Mouse (Mus musculus): ENCODE measurements around the gene Rps18. TPM values are rescaled to one million over a fixed set of nuclear protein-coding genes. Genes with fewer than 3 reads are reported as not detected.
"Not testable (repeated sequence)": the region's sequence is repeated elsewhere in the genome, so short reads cannot be mapped to it uniquely, and the experiment has no call there.

Rps18 gene
- total and polyA plus RNA-seq, 2 experiments from 2014 or later, result 876 to 1,357 TPM

- H3K9me3 ChIP-seq (ENCODE audit: low read length), result no peaks in the 10 kb centered on the region
- no peak for ATAC-seq
- no peak overlapping the region for H3K4me2 ChIP-seq (ENCODE audit: low read depth)
- peaks cover 39% of the 10 kb centered on the region for H3K36me3 ChIP-seq (ENCODE audit: insufficient read depth)
- H3K27ac ChIP-seq (ENCODE audit: low read depth, low read length), result no peak overlapping the region
- 89% methylated on average over 31 of the region's 31 CpGs for WGBS
- no peak overlapping the region for H3K4me3 ChIP-seq (ENCODE audit: low read depth, low read length)
- peaks cover 7% of the 10 kb centered on the region; the same call in 1 of the 2 replicates for H3K4me1 ChIP-seq (ENCODE audit: insufficient read depth)
- H3K27me3 ChIP-seq (ENCODE audit: insufficient read depth, low read length), result no peaks in the 10 kb centered on the region
- TF ChIP-seq CTCF (IDR thresholded peaks at IDR 0.05; ENCODE audit: low read depth), result no peak
- H3K9ac ChIP-seq, result no peak overlapping the region
- DNase-seq, result no peak
These were observed 44.6 kb downstream of the Rps18 start for GRCm38 (mm10) chr17:33911052-33911812.

DNA sequence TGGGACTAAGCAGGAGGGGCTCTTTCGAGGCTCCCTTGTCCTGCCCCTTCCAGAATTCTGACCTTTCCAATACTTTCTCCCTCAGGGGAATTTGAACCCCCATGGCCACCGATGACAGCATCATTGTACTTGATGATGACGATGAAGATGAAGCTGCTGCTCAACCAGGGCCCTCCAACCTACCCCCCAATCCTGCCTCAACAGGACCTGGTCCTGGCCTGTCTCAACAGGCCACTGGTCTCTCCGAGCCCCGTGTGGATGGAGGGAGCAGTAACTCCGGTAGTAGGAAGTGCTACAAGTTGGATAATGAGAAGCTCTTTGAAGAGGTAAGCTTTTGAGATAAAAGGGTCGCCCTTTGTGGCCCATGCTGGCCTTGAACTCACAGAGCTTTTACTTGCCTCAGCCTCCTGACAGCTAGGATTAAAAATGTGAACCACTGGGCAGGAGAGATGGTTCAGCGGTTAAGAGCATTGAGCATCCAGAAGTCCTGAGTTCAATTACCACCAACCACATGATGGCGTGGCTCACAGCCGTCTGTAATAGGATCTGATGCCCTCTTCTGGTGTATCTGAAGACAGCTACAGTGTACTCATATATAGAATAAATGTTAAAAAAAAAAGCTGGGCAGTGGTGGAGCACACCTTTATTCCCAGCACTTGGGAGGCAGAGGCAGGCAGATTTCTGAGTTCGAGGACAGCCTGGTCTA is 45.3 kb downstream of the Rps18 start:
- Histone ChIP-seq H3K27me3 (ENCODE audit: insufficient read depth, low read length) (no peaks in the 10 kb centered on the region), H3K27ac (ENCODE audit: low read depth, low read length) (no peak overlapping the region), H3K4me1 (ENCODE audit: insufficient read depth) (peaks cover 7% of the 10 kb centered on the region; the same call in 1 of the 2 replicates), H3K4me3 (ENCODE audit: low read depth, low read length) (peak overlapping the region; percentile 80), H3K36me3 (ENCODE audit: insufficient read depth) (peaks cover 39% of the 10 kb centered on the region), H3K9me3 (ENCODE audit: low read length) (no peaks in the 10 kb centered on the region), H3K4me2 (ENCODE audit: low read depth) (peak overlapping the region; percentile 77), H3K9ac (peak overlapping the region; percentile 90; the same call in 1 of the 2 replicates)
- peak; percentile 39 for TF ChIP-seq CTCF (IDR thresholded peaks at IDR 0.05; ENCODE audit: low read depth)
- WGBS, result 51% methylated on average over 11 of the region's 11 CpGs
- ATAC-seq (no peak), DNase-seq (no peak)

- H3K9me3 ChIP-seq (ENCODE audit: low read length), result no peaks in the 10 kb centered on the region
- DNase-seq (peak; percentile 33), ATAC-seq (no peak)
- H3K4me3 ChIP-seq (ENCODE audit: low read depth, low read length), result peak overlapping the region; percentile 80
- under 1% methylated on average over 14 of the region's 14 CpGs for WGBS
- no peak for TF ChIP-seq CTCF (IDR thresholded peaks at IDR 0.05; ENCODE audit: low read depth)
- H3K9ac ChIP-seq, result peak overlapping the region; percentile 90
- H3K4me2 ChIP-seq (ENCODE audit: low read depth), result peak overlapping the region; percentile 77
- H3K36me3 ChIP-seq (ENCODE audit: insufficient read depth), result peaks cover 35% of the 10 kb centered on the region
- peaks cover 7% of the 10 kb centered on the region; the same call in 1 of the 2 replicates for H3K4me1 ChIP-seq (ENCODE audit: insufficient read depth)
- H3K27ac ChIP-seq (ENCODE audit: low read depth, low read length), result peak overlapping the region; percentile 91
- H3K27me3 ChIP-seq (ENCODE audit: insufficient read depth, low read length), result no peaks in the 10 kb centered on the region
These were observed 45.9 kb downstream of the Rps18 start for GRCm38 (mm10) chr17:33909869-33910250.

DNA sequence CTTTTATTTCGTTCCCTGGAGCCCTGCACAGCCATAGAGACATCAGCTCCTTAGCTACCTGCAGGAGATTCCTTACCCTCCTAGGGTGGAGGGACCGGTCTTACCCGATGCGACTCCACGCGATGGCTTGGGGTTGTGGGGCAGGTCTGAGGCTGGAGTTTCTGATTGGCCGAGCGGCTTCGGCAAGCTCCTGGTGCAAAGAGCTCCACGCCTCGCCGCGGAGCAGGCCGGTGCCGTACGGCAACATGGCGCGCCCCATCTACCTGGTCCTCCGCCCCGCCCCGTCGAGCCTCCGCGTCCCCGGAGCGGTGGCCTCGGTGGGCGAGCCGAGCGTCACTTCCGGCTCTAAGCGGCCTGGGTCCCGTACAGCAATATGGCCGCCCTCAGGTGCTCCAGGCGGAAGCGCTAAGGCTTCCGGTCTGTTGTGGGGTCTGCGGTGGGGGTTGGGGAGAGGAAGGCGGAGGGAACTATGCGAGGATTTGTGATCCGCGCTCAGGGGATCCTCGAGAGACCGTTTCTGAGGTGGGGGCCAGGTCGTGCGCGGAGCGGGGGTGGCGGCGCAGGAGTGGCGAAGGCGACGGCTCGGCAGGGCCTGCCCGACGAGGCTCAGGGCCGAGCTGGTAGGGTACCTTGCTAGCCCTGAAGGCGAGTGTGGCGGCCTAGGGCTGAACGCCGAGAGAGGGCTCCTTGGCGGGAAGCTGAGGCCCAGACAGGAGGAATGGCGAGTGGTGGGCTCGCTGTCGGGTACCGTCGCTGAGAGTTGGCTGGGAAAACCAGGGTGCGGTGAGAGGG is 46.5 kb downstream of the Rps18 start, which contains the start of gene Daxx:
Daxx (plus strand) TSS at position 338 of the 792 bp plus-strand sequence.
- Histone ChIP-seq H3K27me3 (ENCODE audit: insufficient read depth, low read length) (no peaks in the 10 kb centered on the region), H3K9me3 (ENCODE audit: low read length) (no peaks in the 10 kb centered on the region), H3K4me1 (ENCODE audit: insufficient read depth) (peaks cover 7% of the 10 kb centered on the region; the same call in 1 of the 2 replicates), H3K9ac (peak within 1 kb of the TSS; percentile 90), H3K4me3 (ENCODE audit: low read depth, low read length) (peak within 1 kb of the TSS; percentile 80), H3K4me2 (ENCODE audit: low read depth) (peak within 1 kb of the TSS; percentile 77), H3K36me3 (ENCODE audit: insufficient read depth) (peaks cover 29% of the 10 kb centered on the region), H3K27ac (ENCODE audit: low read depth, low read length) (peak within 1 kb of the TSS; percentile 91)
- DNase-seq (peak; percentile 99), ATAC-seq (peak; percentile 97)
- TF ChIP-seq CTCF (IDR thresholded peaks at IDR 0.05; ENCODE audit: low read depth), result no peak; the same call in 1 of the 2 replicates
- WGBS, result 2% methylated on average over 63 of the region's 68 CpGs

GRCm38 (mm10) chr17:33908331-33909076 is 47.3 kb downstream of the Rps18 start:
- H3K9ac ChIP-seq, result peak overlapping the region; percentile 90
- H3K27ac ChIP-seq (ENCODE audit: low read depth, low read length), result peak overlapping the region; percentile 91
- ATAC-seq (peak; percentile 27), DNase-seq (peak; percentile 65)
- peak overlapping the region; percentile 77 for H3K4me2 ChIP-seq (ENCODE audit: low read depth)
- H3K36me3 ChIP-seq (ENCODE audit: insufficient read depth), result peaks cover 22% of the 10 kb centered on the region
- peak overlapping the region; percentile 80 for H3K4me3 ChIP-seq (ENCODE audit: low read depth, low read length)
- 2% methylated on average over 42 of the region's 44 CpGs for WGBS
- H3K4me1 ChIP-seq (ENCODE audit: insufficient read depth), result peaks cover 7% of the 10 kb centered on the region; the same call in 1 of the 2 replicates
- TF ChIP-seq CTCF (IDR thresholded peaks at IDR 0.05; ENCODE audit: low read depth), result no peak
- no peaks in the 10 kb centered on the region for H3K27me3 ChIP-seq (ENCODE audit: insufficient read depth, low read length)
- no peaks in the 10 kb centered on the region for H3K9me3 ChIP-seq (ENCODE audit: low read length)

DNA sequence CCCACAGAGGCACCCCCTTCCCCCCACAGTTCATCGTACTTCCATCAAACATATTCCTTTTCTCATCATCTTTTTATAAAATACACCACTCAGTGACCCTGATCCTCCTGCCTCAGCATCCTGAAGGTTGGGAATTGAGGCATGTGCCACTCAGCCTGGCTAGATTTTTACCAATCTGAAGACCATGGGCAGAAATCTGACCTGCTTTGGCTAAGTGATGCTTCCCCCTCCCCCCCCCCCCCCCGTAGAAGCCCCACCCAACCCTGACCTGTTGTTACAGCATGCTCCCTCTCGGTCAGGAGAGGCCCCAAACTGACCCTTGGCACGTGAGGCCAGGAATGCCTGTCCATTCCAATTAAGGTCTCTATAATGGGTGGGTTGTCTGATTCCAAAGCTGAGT is 51.0 kb downstream of the Rps18 start, which contains the start of gene Platr17:
Platr17 (plus strand) TSS at position 301 of the 400 bp plus-strand sequence.
- not testable (repeated sequence) for H3K36me3 ChIP-seq (ENCODE audit: insufficient read depth); H3K27me3 ChIP-seq (ENCODE audit: insufficient read depth, low read length); H3K4me1 ChIP-seq (ENCODE audit: insufficient read depth); ATAC-seq; H3K9ac ChIP-seq; H3K27ac ChIP-seq (ENCODE audit: low read depth, low read length); H3K9me3 ChIP-seq (ENCODE audit: low read length); DNase-seq; H3K4me3 ChIP-seq (ENCODE audit: low read depth, low read length); H3K4me2 ChIP-seq (ENCODE audit: low read depth)
- 27% methylated on average over 3 of the region's 4 CpGs for WGBS

DNA sequence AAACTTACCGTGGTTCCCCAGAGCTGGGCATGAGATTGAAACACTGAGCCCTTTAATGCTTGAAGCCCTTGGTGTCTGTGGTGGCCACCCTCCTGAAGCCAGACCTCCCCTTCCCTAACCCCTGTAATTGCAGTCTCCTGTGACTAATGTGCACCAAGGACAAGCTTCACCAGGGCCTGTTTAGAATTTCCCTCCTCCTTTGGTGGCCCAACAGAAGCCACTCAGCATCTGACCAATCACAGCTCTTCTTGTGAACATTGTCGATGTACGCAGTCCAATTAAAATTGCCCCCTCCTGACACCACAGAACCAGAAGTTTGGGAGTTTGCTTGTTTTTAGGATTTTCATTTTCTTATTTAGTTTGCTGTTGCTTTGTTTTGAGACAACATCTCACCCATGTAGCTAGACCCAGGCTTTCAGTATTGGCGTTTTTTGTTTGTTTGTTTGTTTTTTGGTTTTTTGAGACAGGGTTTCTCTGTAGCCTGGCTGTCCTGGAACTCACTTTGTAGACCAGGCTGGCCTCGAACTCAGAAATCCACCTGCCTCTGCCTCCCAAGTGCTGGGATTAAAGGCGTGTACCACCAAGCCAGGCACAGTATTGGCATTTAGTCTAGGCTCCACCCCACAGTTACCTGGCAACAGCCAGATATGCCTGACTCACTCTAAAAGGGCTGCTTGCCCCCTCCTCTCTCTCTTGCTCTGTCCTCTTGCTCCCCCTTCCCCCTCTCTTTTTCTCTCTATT is 51.7 kb downstream of the Rps18 start:
- ATAC-seq; H3K4me2 ChIP-seq (ENCODE audit: low read depth); H3K27me3 ChIP-seq (ENCODE audit: insufficient read depth, low read length); H3K9me3 ChIP-seq (ENCODE audit: low read length); H3K9ac ChIP-seq; H3K36me3 ChIP-seq (ENCODE audit: insufficient read depth); DNase-seq; H3K4me3 ChIP-seq (ENCODE audit: low read depth, low read length); H3K27ac ChIP-seq (ENCODE audit: low read depth, low read length); H3K4me1 ChIP-seq (ENCODE audit: insufficient read depth): not testable (repeated sequence)
- 67% methylated on average over 6 of the region's 6 CpGs for whole genome bisulfite sequencing
